ENCODE assay signal across 11 mouse cellular contexts in genomic region chr11:62023494-62024233, GRCm38 (mm10).
A peak's percentile ranks its signal among the peaks of the same experiment; 100 is the strongest.
DNase-seq lines count a peak whose midpoint lies in the region; ATAC-seq and TF ChIP-seq lines count a peak whose summit lies in the region.
"Had no signal": no experiment of that assay in that cellular context is flagged by ENCODE, and none has a peak within 500 bp of the region (broad histone marks: within the 10 kb centered on the region; RNA-seq: fewer than 3 reads in every experiment).

No protein-coding gene starts in this region.

- no peak overlapping the region for H3K9ac ChIP-seq in heart, adult 2 months (ENCODE audit: low read depth, low read length)
- no peak overlapping the region for H3K9ac ChIP-seq in heart, embryonic 12.5 days
- H3K9ac ChIP-seq in midbrain, postnatal 0 days (replicated peaks; ENCODE audit: low read length, poor library complexity, severe bottlenecking): no peak overlapping the region
- no peak overlapping the region for H3K9ac ChIP-seq in forebrain, embryonic 15.5 days (replicated peaks)
- H3K9ac ChIP-seq: liver, embryonic 13.5 days; neural tube, embryonic 12.5 days had no signal

- no peak for TF ChIP-seq CTCF in heart, adult 2 months (IDR thresholded peaks at IDR 0.05)
- no peak for TF ChIP-seq CTCF in midbrain, postnatal 0 days (IDR thresholded peaks at IDR 0.05)

- H3K36me3 ChIP-seq in heart, adult 2 months (ENCODE audit: control insufficient read depth, insufficient read depth, low read length): no peaks in the 10 kb centered on the region
- no peaks in the 10 kb centered on the region for H3K36me3 ChIP-seq in heart, embryonic 12.5 days
- no peaks in the 10 kb centered on the region for H3K36me3 ChIP-seq in midbrain, embryonic 10.5 days
- H3K36me3 ChIP-seq in midbrain, postnatal 0 days (ENCODE audit: insufficient read depth, low read length): no peaks in the 10 kb centered on the region
- no peaks in the 10 kb centered on the region for H3K36me3 ChIP-seq in forebrain, embryonic 15.5 days
- H3K36me3 ChIP-seq: neural tube, embryonic 12.5 days had no signal

- H3K79me2 ChIP-seq in heart, adult 2 months (replicated peaks; ENCODE audit: control insufficient read depth, insufficient read depth, low read length): no peaks in the 10 kb centered on the region

- no peak for ATAC-seq in heart, embryonic 12.5 days (ENCODE audit: insufficient number of reproducible peaks, low FRiP score)
- no peak for ATAC-seq in midbrain, postnatal 0 days (ENCODE audit: low FRiP score)
- no peak for ATAC-seq in forebrain, embryonic 15.5 days (replicated peaks)

- no peaks in the 10 kb centered on the region for H3K9me3 ChIP-seq in heart, embryonic 12.5 days (replicated peaks)
- H3K9me3 ChIP-seq in midbrain, embryonic 10.5 days (replicated peaks): no peaks in the 10 kb centered on the region
- no peaks in the 10 kb centered on the region for H3K9me3 ChIP-seq in midbrain, postnatal 0 days (ENCODE audit: low read length)
- H3K9me3 ChIP-seq in forebrain, embryonic 15.5 days: no peaks in the 10 kb centered on the region
- H3K9me3 ChIP-seq: liver, embryonic 13.5 days; neural tube, embryonic 12.5 days had no signal

- H3K4me3 ChIP-seq in heart, adult 2 months: no peak overlapping the region
- H3K4me3 ChIP-seq in heart, embryonic 12.5 days: no peak overlapping the region
- no peak overlapping the region for H3K4me3 ChIP-seq in midbrain, embryonic 10.5 days
- no peak overlapping the region for H3K4me3 ChIP-seq in midbrain, postnatal 0 days (ENCODE audit: low read depth, low read length)
- H3K4me3 ChIP-seq in forebrain, embryonic 15.5 days: no peak overlapping the region
- H3K4me3 ChIP-seq: liver, embryonic 13.5 days; neural tube, embryonic 12.5 days had no signal

- H3K27ac ChIP-seq in heart, adult 2 months: peak overlapping the region; percentile 55
- H3K27ac ChIP-seq in heart, embryonic 12.5 days (ENCODE audit: poor library complexity, severe bottlenecking): no peak overlapping the region
- 0 out of 2 replicates have a peak overlapping the region, but pooled peaks have one; percentile 18 for H3K27ac ChIP-seq in midbrain, embryonic 10.5 days (replicated peaks)
- H3K27ac ChIP-seq in midbrain, postnatal 0 days (ENCODE audit: low read depth, low read length): no peak overlapping the region
- H3K27ac ChIP-seq in forebrain, embryonic 15.5 days (replicated peaks): peak overlapping the region; percentile 59; the same call in 1 of the 2 replicates
- H3K27ac ChIP-seq: liver, embryonic 13.5 days; neural tube, embryonic 12.5 days had no signal

- TF ChIP-seq EP300 in heart, adult 2 months (IDR thresholded peaks at IDR 0.05; ENCODE audit: insufficient read depth, low read depth, low read length): no peak

- no peak for DNase-seq in heart, adult 2 months
- DNase-seq in midbrain, embryonic 10.5 days (ENCODE audit: low spot score): no peak
- DNase-seq in midbrain, postnatal 0 days (ENCODE audit: low spot score): no peak
- DNase-seq in lung, postnatal 25 days (ENCODE audit: low spot score): peak; percentile 62
- no peak for DNase-seq in embryo, embryonic 11 days
- no peak for DNase-seq in adrenal gland, adult 8-10 months
- DNase-seq: liver, embryonic 13.5 days; spleen, adult 18-20 months had no signal

- TF ChIP-seq POLR2A in heart, adult 2 months (IDR thresholded peaks at IDR 0.05; ENCODE audit: insufficient read depth, low read depth, low read length): no peak

- intact Hi-C loops in heart, adult 2 months (cut with DNase I): no loop called here

- peaks cover 9% of the 10 kb centered on the region for H3K4me1 ChIP-seq in heart, adult 2 months (ENCODE audit: control insufficient read depth, insufficient read depth, low read length)
- peaks cover 16% of the 10 kb centered on the region for H3K4me1 ChIP-seq in heart, embryonic 12.5 days (replicated peaks)
- H3K4me1 ChIP-seq in midbrain, embryonic 10.5 days: peaks cover 25% of the 10 kb centered on the region
- no peaks in the 10 kb centered on the region for H3K4me1 ChIP-seq in midbrain, postnatal 0 days (ENCODE audit: insufficient read depth, low read length)
- H3K4me1 ChIP-seq in forebrain, embryonic 15.5 days: peaks cover 32% of the 10 kb centered on the region

- no peak overlapping the region for H3K4me2 ChIP-seq in heart, embryonic 12.5 days
- no peak overlapping the region for H3K4me2 ChIP-seq in midbrain, postnatal 0 days (ENCODE audit: low read depth, low read length, poor library complexity, severe bottlenecking)
- H3K4me2 ChIP-seq in forebrain, embryonic 15.5 days (replicated peaks): 0 out of 2 replicates have a peak overlapping the region, but pooled peaks have one; percentile 2
- H3K4me2 ChIP-seq: liver, embryonic 13.5 days; neural tube, embryonic 12.5 days had no signal

- H3K27me3 ChIP-seq in heart, adult 2 months (ENCODE audit: control insufficient read depth, insufficient read depth, low read length): no peaks in the 10 kb centered on the region
- no peaks in the 10 kb centered on the region for H3K27me3 ChIP-seq in heart, embryonic 12.5 days (replicated peaks)
- H3K27me3 ChIP-seq in midbrain, embryonic 10.5 days (ENCODE audit: low read depth, poor library complexity, severe bottlenecking): no peaks in the 10 kb centered on the region
- no peaks in the 10 kb centered on the region for H3K27me3 ChIP-seq in midbrain, postnatal 0 days (ENCODE audit: insufficient read depth, low read length)
- H3K27me3 ChIP-seq in forebrain, embryonic 15.5 days: no peaks in the 10 kb centered on the region
- H3K27me3 ChIP-seq: liver, embryonic 13.5 days; neural tube, embryonic 12.5 days had no signal

- WGBS in heart, adult 2 months: 45% methylated on average over 12 of the region's 12 CpGs
- WGBS in heart, embryonic 12.5 days: 67% methylated on average over 12 of the region's 12 CpGs
- WGBS in midbrain, embryonic 10.5 days: 89% methylated on average over 12 of the region's 12 CpGs
- 84% methylated on average over 12 of the region's 12 CpGs for WGBS in midbrain, postnatal 0 days
- WGBS in forebrain, embryonic 15.5 days: 73% methylated on average over 12 of the region's 12 CpGs

Comparison
In these comparisons a context has a peak if more than half of its experiments do, and no peak if none do; other contexts are left out.
1. H3K27ac ChIP-seq: peak in heart, adult 2 months (single experiment), midbrain, embryonic 10.5 days (single experiment) and forebrain, embryonic 15.5 days (single experiment); none in heart, embryonic 12.5 days (single experiment) and midbrain, postnatal 0 days (single experiment).